Mouse (Mus musculus): Measurements from ENCODE around the gene Gm11627.
"Not testable (repeated sequence)": the region's sequence is repeated elsewhere in the genome, so short reads cannot be mapped to it uniquely, and the experiment has no call there.

Gm11627 gene

GRCm38 (mm10) chr11:102564952-102565671, 14.1 kb downstream of the Gm11627 start:
- DNase-seq (ENCODE audit: low read depth): not testable (repeated sequence)

- DNase-seq (ENCODE audit: low read depth): no peak
These were observed 20.6 kb downstream of the Gm11627 start for GRCm38 (mm10) chr11:102558704-102559103.

GRCm38 (mm10) chr11:102557386-102557785, 21.9 kb downstream of the Gm11627 start:
- DNase-seq (ENCODE audit: low read depth): no peak

GRCm38 (mm10) chr11:102556716-102557074, 22.6 kb downstream of the Gm11627 start:
- no peak for DNase-seq (ENCODE audit: low read depth)

GRCm38 (mm10) chr11:102556031-102556715, 23.1 kb downstream of the Gm11627 start, which contains the start of gene Gpatch8:
Gpatch8 (minus strand) TSS chr11:102556392.
- DNase-seq (ENCODE audit: low read depth): peak; percentile 72

GRCm38 (mm10) chr11:102555400-102556030, 23.7 kb downstream of the Gm11627 start:
- no peak for DNase-seq (ENCODE audit: low read depth)

GRCm38 (mm10) chr11:102552051-102552450, 27.2 kb downstream of the Gm11627 start:
- no peak for DNase-seq (ENCODE audit: low read depth)

- no peak for DNase-seq (ENCODE audit: low read depth)
These were observed 28.1 kb downstream of the Gm11627 start for GRCm38 (mm10) chr11:102551176-102551575.

GRCm38 (mm10) chr11:102541471-102541870, 37.8 kb downstream of the Gm11627 start:
- no peak for DNase-seq (ENCODE audit: low read depth)

GRCm38 (mm10) chr11:102540286-102540685, 39.0 kb downstream of the Gm11627 start:
- not testable (repeated sequence) for DNase-seq (ENCODE audit: low read depth)

GRCm38 (mm10) chr11:102539690-102540089, 39.6 kb downstream of the Gm11627 start:
- DNase-seq (ENCODE audit: low read depth): no peak

GRCm38 (mm10) chr11:102536210-102536609, 43.1 kb downstream of the Gm11627 start:
- no peak for DNase-seq (ENCODE audit: low read depth)

- DNase-seq (ENCODE audit: low read depth): no peak
These were observed 45.2 kb downstream of the Gm11627 start for GRCm38 (mm10) chr11:102534078-102534477.

GRCm38 (mm10) chr11:102531425-102531824, 47.8 kb downstream of the Gm11627 start:
- DNase-seq (ENCODE audit: low read depth): no peak

Measured in c-Kit-positive CD71-positive TER-119-negative erythroid progenitor cells, embryonic 14.5 days (primary cell).